Mouse (Mus musculus) heart, embryonic 14.5 days (tissue): ENCODE results near the gene Cib2. TPM values are rescaled to one million over a fixed set of nuclear protein-coding genes. Genes with fewer than 3 reads are reported as not detected.

Experiments
- polyA plus RNA-seq: library from polyadenylated mRNA; unstranded; fragments of >200 nt; fragmentation: Nextera tagmentation; extraction: Ambion mirVana; gene quantifications from 2 replicates; pipeline ENCODE4 v1.2.1, GENCODE M21; 2014

The Cib2 gene
- polyA plus RNA-seq, 1 experiment from 2014 or later: 6.7 TPM

Other genes with a start within 250 kb of the Cib2 start
- 8.5 and 11.4 TPM in 2 replicates for gene Dmxl2, start 58.6 kb downstream of the Cib2 start, polyA plus RNA-seq
- gene Sh2d7, start 21.2 kb downstream of the Cib2 start, polyA plus RNA-seq: not detected in 2 replicates
- gene Idh3a, start 26.1 kb upstream of the Cib2 start, polyA plus RNA-seq: 502 and 560 TPM in 2 replicates
- 0.07 TPM in 1 of 2 replicates, not detected in the other for gene Acsbg1, start 101.7 kb upstream of the Cib2 start, polyA plus RNA-seq
- 29.0 and 30.1 TPM in 2 replicates for gene Dnaja4, start 138.7 kb upstream of the Cib2 start, polyA plus RNA-seq
- gene Wdr61, start 174.3 kb upstream of the Cib2 start, polyA plus RNA-seq: 103 and 105 TPM in 2 replicates
- gene Crabp1, start 204.5 kb upstream of the Cib2 start, polyA plus RNA-seq: 7.0 and 13.8 TPM in 2 replicates